Mouse (Mus musculus): ENCODE measurements around the gene Dnase1.
"Not testable (repeated sequence)": the region's sequence is repeated elsewhere in the genome, so short reads cannot be mapped to it uniquely, and the experiment has no call there.

Dnase1 gene

DNA sequence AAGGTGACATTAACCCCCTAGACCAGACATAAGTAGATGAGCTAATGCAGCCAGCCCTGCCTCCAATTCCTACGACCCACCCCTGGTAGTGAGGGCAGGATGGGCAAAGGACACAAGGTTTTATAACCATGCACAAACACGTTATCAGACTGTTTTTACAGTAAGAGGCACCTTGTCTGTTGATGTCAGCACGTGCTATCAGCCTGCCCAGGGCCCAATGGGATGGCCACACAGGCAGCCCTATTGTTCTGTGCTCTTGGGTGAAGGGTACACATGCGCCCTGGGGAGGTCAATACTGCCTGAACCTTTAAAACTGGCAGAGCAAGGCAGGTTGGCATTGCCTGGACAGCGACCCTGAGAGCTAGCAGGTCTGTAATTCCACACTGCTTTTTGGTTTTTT, at the start of gene Dnase1:
TSS of gene Dnase1 (plus strand) at position 136 of the 400 bp plus-strand sequence.
- DNase-seq (ENCODE audit: low spot score) = no peak

DNA sequence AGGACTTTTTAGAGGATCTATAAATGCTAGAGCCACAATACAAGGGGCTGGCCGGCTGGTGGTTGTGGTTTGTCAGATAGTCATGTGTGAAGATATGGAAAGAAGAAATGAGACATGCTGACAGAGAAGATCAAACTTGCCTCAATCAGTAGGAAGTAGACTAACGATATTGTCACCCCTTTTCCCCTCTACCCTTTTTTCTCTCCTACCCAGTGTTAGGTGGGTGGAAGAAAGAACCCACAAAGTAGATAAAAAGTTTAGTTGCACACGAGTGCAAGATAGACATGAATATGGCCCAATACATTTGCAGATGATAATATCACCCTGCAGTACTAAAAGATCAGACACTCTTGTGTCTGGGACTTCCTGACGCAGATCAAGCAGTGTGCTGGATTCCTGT, 48.3 kb upstream of the Dnase1 start:
- no peak for DNase-seq (ENCODE audit: low spot score)

GRCm38 (mm10) chr16:4003489-4004398, 33.0 kb upstream of the Dnase1 start, which contains the start of gene Slx4:
Gene Slx4 (minus strand): TSS chr16:4003770.
- DNase-seq (ENCODE audit: low spot score) = peak; percentile 94

DNA sequence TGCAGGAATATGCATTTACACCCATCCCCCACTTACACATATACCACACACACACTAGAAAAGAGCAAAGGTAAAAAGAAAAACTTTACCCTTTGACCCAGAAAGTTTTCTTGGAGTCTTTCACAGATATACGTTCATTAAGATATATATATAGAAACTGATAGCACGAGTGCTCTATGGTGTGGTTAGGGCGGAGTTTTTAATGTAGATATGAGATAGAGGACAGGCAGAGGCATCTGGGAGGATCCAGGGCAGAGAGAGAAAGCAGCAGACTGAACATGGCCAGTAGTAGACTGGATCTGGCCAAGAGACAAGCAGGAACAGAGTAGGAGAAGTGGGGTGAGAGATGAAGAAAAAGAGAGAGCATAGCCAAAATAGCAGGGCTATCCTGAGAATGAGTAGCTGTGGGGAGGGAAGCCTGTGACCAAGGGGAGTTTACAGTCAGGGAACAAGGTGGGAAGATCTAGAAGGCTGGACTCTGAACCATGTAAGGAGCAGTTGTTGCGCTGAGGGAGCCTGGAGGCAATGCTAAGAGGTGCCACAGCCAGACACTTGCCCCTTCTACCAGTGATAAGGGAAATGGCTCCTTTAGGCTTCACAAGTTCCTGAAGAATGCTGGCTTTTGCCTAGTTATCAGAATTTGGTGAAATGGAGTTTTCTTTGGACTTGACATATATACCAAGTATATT, 23.7 kb upstream of the Dnase1 start:
- no peak for DNase-seq (ENCODE audit: low spot score)

GRCm38 (mm10) chr16:4014040-4014668, 22.6 kb upstream of the Dnase1 start:
- no peak for DNase-seq (ENCODE audit: low spot score)

GRCm38 (mm10) chr16:4016786-4017185, 20.0 kb upstream of the Dnase1 start:
- DNase-seq (ENCODE audit: low spot score) = not testable (repeated sequence)

GRCm38 (mm10) chr16:4017466-4017865, 19.3 kb upstream of the Dnase1 start:
- DNase-seq (ENCODE audit: low spot score) = not testable (repeated sequence)

DNA sequence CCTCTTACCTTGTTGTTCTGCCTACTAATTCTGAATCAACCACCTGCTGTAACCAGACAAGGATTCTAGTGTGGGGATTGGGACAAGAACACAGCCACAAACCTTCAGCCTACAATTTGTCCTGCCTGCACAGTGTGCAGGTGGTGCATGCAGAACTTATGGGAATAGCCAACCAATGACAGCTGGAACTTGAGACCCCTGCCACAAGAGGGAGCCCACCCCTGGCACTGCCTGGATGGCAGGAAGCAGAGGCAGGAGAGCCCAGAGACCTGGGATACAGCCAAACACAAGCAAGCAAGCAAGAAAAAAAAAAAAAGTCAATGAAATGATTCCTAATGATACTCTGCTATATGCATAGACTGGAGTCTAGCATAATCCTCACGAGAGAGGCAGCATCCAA, 15.5 kb upstream of the Dnase1 start:
- DNase-seq (ENCODE audit: low spot score) = no peak

DNA sequence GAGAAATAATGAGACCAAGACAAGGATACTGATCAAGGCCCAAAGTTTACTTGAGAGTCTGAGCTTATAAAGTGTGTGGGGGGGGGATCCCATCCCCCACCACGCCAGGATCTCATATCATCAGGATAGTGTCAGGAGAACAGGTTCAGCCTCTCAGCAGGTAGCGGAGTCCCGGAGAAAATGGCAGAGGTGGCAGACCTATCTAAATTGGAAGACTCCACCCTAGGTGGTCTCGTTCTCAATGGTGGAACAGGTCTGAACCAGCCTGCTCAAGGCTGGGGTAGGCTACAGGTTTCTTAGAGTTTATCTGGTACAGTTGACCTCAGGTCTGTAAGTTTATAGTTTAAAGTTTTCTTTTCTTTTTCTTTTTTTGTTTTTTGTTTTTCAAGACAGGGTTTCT, 14.0 kb upstream of the Dnase1 start:
- DNase-seq (ENCODE audit: low spot score) = no peak

DNA sequence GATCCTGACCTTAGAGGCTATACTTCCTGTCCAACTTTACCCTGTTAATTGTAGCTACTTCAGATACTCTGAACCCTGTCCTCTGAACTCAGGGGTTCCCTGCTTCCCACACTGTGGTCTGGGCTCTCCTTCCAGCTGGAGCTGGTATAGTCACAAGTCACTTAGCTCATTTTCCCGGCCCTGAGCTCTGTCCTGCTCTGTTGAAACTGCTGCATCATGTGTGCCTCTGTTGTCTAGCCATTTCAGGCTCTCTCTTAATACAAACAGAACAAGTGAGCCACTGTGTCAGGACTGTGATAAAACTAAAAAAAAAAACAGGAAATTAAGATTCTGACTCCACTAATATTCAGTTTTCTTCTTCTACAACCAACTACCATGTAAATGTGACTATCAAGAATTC, 10.1 kb upstream of the Dnase1 start:
- DNase-seq (ENCODE audit: low spot score) = no peak

DNA sequence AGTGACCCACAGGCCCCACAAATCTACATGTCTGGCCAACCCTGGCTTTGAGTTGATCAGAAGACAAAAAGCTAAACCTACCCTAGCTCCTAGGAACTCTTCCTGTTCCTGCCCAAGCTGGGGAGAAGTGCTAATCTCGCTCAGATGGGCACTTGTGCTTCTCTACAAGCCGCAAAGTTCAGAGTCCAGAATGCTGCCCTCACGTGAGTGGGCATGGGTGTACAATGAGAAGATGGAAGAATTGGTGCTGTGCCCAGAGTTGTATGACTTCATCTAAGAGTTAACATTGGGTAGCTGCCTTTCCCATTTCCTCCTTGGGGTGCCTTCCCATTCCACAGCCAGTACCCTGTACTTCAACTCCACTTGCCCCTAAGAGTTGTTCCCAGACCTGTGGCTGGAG, 9.5 kb upstream of the Dnase1 start:
- DNase-seq (ENCODE audit: low spot score) = no peak

- no peak for DNase-seq (ENCODE audit: low spot score)
Observed at GRCm38 (mm10) chr16:4029371-4029841, 7.3 kb upstream of the Dnase1 start.

DNA sequence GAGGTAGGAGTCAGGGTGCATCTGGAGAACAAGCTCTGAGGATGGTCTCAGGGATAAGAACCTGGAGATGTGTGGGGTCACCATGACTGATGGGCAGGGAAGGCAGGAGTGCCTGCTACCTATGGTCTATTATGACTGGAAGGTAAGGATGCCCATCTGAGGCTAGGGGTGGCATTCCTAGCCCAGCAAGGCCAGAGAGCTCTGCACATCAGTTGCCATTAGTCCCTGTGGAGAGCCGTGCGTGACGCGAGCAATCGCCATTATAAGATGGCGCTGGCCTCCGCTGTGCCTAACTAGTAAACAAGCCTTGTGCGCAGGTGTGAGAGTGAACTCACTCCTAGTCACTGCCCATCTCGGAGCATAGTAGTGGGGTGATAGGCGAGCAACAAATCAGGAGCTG, 6.2 kb upstream of the Dnase1 start:
- no peak for DNase-seq (ENCODE audit: low spot score)

DNA sequence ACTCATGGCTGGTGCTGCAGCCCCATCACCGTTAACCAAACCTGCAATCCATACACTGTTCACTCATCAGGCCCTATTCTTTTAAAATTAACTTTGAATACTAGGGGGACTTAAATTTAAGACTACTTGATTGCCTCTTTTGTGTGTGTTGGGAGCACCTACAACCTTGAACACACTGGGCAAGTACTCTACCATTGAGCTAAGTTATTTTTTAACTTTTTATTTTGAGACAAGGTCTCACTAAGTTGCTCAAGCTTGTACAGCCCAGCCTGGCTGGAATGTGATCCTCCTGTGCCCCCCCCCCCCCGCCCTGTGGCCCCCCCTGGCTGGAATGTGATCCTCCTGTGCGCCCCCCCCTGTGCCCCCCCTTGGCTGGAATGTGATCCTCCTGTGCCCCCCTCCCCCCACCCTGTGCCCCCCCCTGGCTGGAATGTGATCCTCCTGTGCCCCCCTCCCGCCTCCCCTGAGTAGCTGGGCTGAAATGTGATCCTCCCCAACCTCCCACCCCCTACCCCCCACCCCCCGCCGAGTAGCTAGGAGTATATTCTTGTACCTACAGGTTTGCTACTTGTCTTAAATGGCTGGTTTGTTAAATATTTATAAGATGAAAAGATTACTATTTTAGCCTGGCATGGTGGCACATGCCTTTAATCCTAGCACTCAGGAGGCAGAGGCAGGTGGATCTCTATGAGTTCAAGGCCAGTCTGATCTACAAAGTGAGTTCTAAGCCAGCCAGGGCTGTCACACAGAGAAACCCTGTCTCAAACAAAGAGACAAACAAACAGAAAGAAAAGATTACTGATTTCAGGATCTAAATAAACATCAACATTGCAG, 5.1 kb upstream of the Dnase1 start:
- DNase-seq (ENCODE audit: low spot score) = no peak

DNA sequence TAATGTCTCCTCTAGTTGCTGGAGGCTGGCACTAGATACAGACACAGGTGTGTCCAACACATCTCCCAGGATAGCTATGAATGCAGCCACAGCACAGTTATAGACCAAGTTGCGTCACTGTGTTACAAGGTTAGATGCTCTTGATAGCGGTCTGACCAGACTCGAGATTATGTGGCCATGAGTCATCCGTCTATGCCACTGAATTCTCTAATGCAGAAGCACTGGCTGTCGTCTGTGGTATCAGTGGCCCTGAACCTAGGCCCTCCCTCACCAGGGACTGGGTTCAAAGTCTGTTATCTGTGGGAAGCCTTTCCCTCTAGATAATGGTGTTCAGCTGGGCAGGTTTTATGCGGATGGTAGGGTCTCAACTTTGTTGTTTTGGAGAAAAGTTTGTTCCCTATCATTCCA, 4.4 kb upstream of the Dnase1 start:
- DNase-seq (ENCODE audit: low spot score) = no peak

- no peak for DNase-seq (ENCODE audit: low spot score)
Observed at GRCm38 (mm10) chr16:4033971-4034370, 2.8 kb upstream of the Dnase1 start.

DNA sequence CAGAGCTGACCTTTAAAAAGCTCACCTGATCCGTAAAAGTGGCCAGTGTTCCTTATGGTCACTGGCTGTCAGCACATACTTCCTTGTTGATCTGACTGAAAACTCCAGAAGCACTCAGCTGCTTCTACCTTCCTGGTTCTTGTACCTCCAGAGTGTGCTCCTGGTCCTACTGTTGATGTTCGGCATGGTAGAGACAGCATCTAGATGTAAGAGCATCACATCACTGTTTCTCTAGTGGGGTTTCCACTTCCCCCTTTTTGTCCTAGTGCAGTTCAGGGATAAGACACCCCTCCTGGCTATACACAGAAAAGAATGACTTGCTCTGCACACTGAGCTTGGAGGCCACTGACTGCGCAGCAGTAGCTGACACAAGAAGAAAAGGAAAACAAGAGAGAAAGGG, 2.3 kb upstream of the Dnase1 start:
- DNase-seq (ENCODE audit: low spot score) = no peak

DNA sequence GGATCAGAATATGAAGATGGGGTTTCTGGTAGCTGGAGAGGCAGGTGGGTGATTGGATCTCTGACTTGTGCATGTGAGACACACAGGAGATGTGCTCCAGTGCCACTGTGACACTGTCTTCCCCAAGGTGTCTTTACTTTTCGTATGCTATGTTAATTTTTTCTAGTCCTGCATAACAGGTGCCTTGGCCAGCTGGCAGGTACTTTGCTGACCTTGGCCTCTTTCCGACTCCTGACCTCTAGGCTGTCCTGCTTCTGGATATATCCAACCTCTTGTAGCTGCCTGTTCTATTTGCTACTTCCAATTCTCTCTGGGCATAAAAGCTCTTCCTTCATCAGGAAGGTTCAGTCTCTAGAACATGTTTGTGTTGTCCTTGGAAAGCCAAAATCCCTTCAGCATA, 1.2 kb upstream of the Dnase1 start:
- no peak for DNase-seq (ENCODE audit: low spot score)

DNA sequence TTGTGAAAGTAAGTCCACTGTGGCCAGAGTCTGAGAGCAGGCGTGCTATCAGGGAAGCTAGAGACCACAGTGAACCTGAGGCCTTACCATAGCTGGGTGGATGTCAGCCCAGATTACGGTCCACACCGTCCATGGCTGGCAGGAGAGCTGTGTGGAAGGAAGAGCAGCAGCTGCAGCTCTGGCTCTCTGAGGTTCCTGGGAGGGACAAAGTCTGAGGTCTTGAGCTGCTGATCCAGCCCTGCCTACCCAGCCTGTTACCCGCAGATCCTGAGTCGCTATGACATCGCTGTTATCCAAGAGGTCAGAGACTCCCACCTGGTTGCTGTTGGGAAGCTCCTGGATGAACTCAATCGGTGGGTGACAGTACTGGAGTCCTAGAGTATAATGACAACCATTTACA, 948 bp downstream of the Dnase1 start:
- DNase-seq (ENCODE audit: low spot score) = no peak

DNA sequence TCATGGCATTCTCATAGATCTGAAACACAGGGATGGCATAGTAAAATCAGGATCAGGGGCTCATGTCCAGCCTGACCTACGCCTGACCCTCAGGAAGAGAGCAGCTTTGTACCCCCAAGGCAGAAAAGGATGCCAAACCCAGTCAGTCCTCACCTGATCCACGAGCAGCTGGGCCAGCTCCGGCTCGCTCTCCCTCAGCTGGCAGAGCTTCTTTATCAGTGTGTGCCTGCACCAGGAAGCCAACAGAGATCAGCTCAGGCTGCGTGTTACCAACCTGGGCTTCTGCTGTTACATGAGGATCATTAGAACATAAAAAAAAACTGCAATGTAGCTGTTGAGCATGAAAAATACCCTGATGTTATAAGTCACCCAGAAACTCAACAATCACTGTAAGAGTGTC, 3.5 kb downstream of the Dnase1 start:
- no peak for DNase-seq (ENCODE audit: low spot score)

DNA sequence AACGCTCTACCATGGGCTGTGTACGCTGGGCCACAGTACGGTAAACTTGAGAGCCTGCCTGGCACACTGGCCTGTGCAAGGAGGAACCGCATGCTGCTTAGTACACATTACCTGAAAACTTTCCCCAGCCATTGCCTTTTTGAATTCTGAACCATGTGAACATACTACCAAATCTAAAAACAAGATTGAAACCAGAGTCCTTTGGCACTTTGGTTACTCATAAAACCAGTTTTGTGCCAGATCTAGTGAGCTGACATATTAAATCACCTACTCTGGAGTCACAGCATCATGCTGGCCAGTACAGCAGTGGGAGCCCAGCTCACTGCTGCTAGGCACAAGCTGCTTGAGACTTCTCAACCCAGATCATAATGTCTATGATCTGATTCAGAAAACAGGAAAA, 4.9 kb downstream of the Dnase1 start:
- DNase-seq (ENCODE audit: low spot score) = no peak

DNA sequence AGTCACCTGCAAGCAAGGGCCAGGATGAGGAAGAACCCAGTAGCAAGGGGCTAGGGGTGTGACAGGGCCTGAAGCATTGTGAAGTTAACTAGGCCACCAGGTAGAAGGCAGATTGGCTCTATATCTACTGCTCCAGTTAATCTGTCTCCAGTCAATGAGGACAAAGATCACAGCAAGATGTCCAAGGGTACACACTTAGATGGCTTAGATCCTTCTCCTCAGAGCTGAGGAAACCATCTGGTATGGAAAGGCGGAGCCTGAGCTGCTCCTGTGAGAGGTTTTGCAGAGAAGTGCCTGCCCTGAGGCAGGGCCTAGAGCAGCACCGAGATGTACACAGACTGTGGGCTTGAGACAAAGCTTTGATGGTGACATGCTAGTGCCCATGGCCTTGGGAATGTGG, 7.4 kb downstream of the Dnase1 start:
- DNase-seq (ENCODE audit: low spot score) = no peak
